Mouse (Mus musculus): ENCODE measurements around the gene Zfp65. TPM values are rescaled to one million over a fixed set of nuclear protein-coding genes. Genes with fewer than 3 reads are reported as not detected.
"Not testable (repeated sequence)": the region's sequence is repeated elsewhere in the genome, so short reads cannot be mapped to it uniquely, and the experiment has no call there.

The Zfp65 gene
- polyA plus RNA-seq, 1 experiment: 1.4 TPM

- H3K27ac ChIP-seq (ENCODE audit: control insufficient read depth, insufficient read depth, low read length); H3K4me1 ChIP-seq (replicated peaks; ENCODE audit: control insufficient read depth, insufficient read depth, low read length); H3K27me3 ChIP-seq (ENCODE audit: control insufficient read depth, insufficient read depth, low read length); H3K36me3 ChIP-seq (ENCODE audit: control insufficient read depth, insufficient read depth, low read length): not testable (repeated sequence)
- TF ChIP-seq POLR2A (IDR thresholded peaks at IDR 0.05; ENCODE audit: control insufficient read depth, extremely low read depth, insufficient read depth, low read length, poor library complexity): 0 out of 2 replicates have a peak, but pooled peaks have one; percentile 35
- WGBS: 8% methylated on average over 16 of the region's 16 CpGs
- peak; percentile 83 for DNase-seq
- H3K4me3 ChIP-seq (ENCODE audit: control insufficient read depth, insufficient read depth, low read length): peak overlapping the region; percentile 92
Observed at GRCm38 (mm10) chr13:67682959-67683735, 45.8 kb downstream of the Zfp65 start.

GRCm38 (mm10) chr13:67674902-67675301, 54.1 kb downstream of the Zfp65 start:
- DNase-seq: no peak
- TF ChIP-seq CTCF (IDR thresholded peaks at IDR 0.05; ENCODE audit: borderline replicate concordance, control insufficient read depth, extremely low read depth, insufficient read depth, low read length, poor library complexity) (no peak), POLR2A (IDR thresholded peaks at IDR 0.05; ENCODE audit: control insufficient read depth, extremely low read depth, insufficient read depth, low read length, poor library complexity) (no peak)
- Histone ChIP-seq H3K36me3 (ENCODE audit: control insufficient read depth, insufficient read depth, low read length) (no peaks in the 10 kb centered on the region), H3K4me3 (ENCODE audit: control insufficient read depth, insufficient read depth, low read length) (no peak overlapping the region), H3K27me3 (ENCODE audit: control insufficient read depth, insufficient read depth, low read length) (no peaks in the 10 kb centered on the region), H3K27ac (ENCODE audit: control insufficient read depth, insufficient read depth, low read length) (no peak overlapping the region), H3K4me1 (replicated peaks; ENCODE audit: control insufficient read depth, insufficient read depth, low read length) (no peaks in the 10 kb centered on the region)
- 90% methylated on average over 2 of the region's 2 CpGs for WGBS

Other genes with a start within 250 kb of the Zfp65 start
- gene Zfp874b, start 244.9 kb downstream of the Zfp65 start, polyA plus RNA-seq (2012; rRNA removed): 5.9 and 6.3 TPM in 2 replicates
- 1.2 and 1.7 TPM in 2 replicates for gene Zfp58, start 228.6 kb downstream of the Zfp65 start, polyA plus RNA-seq (2012; rRNA removed)
- not detected in 2 replicates for gene Gm26965, start 203.0 kb downstream of the Zfp65 start, polyA plus RNA-seq (2012; rRNA removed)
- 31.2 and 43.7 TPM in 2 replicates for gene Zfp87, start 203.0 kb downstream of the Zfp65 start, polyA plus RNA-seq (2012; rRNA removed)
- gene Zfp748, start 175.3 kb downstream of the Zfp65 start, polyA plus RNA-seq (2012; rRNA removed): 7.0 and 8.6 TPM in 2 replicates
- gene Zfp729b, start 119.5 kb downstream of the Zfp65 start, polyA plus RNA-seq (2012; rRNA removed): 1.1 and 1.2 TPM in 2 replicates
- 1.0 TPM in 1 of 2 replicates, not detected in the other for gene Gm49345, start 91.4 kb downstream of the Zfp65 start, polyA plus RNA-seq (2012; rRNA removed)
- 1.8 and 2.0 TPM in 2 replicates for gene Zfp729a, start 91.4 kb downstream of the Zfp65 start, polyA plus RNA-seq (2012; rRNA removed)
- gene Zfp738, start 42.1 kb downstream of the Zfp65 start, polyA plus RNA-seq (2012; rRNA removed): 9.9 and 10.4 TPM in 2 replicates
- 0.83 and 0.96 TPM in 2 replicates for gene Zfp85, start 26.1 kb upstream of the Zfp65 start, polyA plus RNA-seq (2012; rRNA removed)
- 0.96 and 1.7 TPM in 2 replicates for gene Zfp493, start 50.5 kb upstream of the Zfp65 start, polyA plus RNA-seq (2012; rRNA removed)
- 0.90 and 1.2 TPM in 2 replicates for gene Zfp273, start 84.6 kb upstream of the Zfp65 start, polyA plus RNA-seq (2012; rRNA removed)
- 0.34 TPM in 1 of 2 replicates, not detected in the other for gene Gm10037, start 101.9 kb upstream of the Zfp65 start, polyA plus RNA-seq (2012; rRNA removed)
- not detected in 2 replicates for gene BC048507, start 134.2 kb upstream of the Zfp65 start, polyA plus RNA-seq (2012; rRNA removed)